Mouse (Mus musculus) heart, adult 8-10 months (tissue): ENCODE measurements around the gene Atp6v1fnb. TPM values are rescaled to one million over a fixed set of nuclear protein-coding genes. Genes with fewer than 3 reads are reported as not detected.

Experiments
- DNase-seq: peaks from one replicate; pipeline ENCODE4 v3.0.0; 2022; ENCODE audit warnings: low spot score
- total RNA-seq, 4 experiments: library from RNA; stranded (reverse); gene quantifications; 2 replicates each; pipeline ENCODE4 v1.2.4; 2022

Atp6v1fnb gene
- total RNA-seq, 4 experiments from 2014 or later, result not detected

DNA sequence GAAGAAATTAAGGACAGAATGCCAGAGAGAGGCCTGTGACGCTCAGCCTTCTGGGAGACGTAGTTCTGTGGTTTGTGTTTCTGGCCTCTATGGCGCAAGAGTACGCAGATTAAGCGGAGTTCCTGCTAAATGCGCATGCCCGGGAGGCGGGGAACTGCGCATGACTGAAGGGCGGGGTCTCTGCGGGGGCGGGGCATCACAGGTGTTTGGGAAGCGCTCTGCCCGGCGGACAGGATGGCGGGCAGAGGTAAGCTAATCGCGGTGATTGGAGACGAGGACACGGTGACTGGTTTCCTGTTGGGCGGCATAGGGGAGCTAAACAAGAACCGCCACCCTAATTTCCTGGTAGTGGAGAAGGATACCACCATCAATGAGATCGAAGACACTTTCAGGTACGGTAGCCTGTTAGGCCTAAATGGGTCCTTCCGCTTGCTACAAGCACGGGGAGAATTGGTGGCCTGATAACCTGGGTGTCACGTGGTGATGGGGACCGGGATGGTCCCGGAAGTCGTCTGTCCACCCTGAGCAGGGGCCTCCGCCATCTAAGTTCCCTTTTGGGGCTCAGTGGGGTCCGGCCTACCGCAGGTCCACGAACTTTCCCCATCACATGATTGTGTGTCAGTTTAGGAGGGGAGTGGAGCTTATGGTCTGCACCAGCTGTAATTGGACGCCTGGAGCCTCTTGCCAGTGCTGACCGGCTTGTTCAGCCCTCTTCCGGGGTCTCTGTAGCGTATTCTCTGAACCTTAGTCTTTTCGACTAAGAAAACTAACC lies 3.5 kb upstream of the Atp6v1fnb start, which contains the start of gene Atp6v1f:
TSS of gene Atp6v1f (plus strand) at position 136 of the 772 bp plus-strand sequence.
- DNase-seq, result peak; percentile 93

DNA sequence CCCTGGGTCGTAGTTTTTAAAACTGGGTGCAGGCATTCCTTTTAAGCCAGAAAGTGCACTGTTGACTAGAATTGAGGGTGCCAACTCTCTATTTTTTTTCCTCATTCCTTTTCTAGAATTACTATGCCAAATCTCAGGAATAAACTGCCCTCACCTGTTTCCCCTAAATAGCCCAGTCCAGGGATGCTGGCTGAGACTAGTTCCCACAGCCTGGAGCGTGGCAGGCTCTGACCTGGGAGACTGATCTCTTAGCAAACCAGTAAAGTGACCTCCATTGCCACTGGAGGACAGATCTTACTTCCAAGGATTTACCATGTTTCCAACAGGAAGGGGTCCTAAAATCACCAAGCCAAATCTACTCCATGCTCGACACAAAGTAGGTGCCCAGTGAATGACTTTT lies 2.4 kb upstream of the Atp6v1fnb start:
- no peak for DNase-seq

DNA sequence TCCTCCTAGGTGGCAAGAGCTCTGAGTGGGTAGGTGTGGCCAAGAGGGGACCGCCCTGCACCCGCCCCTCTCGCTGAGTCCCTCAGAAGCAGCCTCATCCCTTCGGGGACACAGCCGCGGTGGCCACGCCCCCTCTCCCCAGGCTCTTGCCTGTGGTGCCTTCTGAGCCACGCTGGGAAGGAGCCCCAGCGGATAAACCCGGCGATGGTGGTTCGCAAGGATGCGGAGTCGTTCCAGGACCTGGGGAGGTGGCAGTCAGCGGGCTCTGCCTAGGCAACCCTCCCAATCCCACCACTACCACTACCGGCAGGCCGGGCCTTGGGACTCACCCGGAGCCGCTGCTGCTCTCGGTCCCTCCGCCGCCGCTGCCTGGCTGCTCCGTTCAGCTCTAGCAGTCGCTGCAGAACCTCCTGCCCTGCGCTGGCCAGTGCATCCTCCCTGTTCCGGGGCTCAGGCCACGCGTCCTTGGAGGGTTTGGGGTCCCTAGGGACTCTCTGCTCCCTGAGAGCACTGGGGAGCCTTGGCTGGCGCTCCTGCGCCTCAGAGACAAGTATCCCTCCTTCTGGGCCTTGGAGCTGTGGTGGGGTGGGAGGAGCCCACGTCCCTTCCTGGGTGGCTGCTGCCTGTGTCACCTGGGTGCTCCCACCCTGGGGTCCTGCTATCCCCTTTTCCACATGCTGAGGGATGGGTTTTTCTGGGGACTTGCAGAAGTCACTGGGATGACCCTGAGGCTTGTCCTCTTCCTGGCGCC lies 2.9 kb downstream of the Atp6v1fnb start:
- DNase-seq, result peak; percentile 43

GRCm38 (mm10) chr6:29474736-29475135 lies 3.5 kb downstream of the Atp6v1fnb start:
- no peak for DNase-seq

DNA sequence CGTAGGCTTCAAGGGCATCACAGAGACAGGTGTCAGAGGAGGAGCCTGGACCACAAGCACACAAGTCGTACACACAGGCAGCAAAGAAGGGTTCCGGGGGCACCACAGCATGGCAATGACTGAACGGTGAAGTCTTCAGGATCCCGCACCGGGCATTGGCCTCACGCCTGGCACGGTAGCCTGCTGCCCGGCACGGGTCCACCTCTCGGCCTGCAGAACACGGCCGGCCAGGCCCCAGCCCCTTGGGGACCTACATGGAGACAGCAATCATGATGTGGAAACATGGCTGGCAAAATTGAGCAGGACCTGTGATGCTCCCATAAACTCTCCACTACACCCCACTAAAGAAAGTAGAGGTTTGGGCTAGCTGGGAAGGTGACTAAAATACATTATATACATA lies 11.5 kb downstream of the Atp6v1fnb start:
- DNase-seq, result no peak

- no peak for DNase-seq
Observed at GRCm38 (mm10) chr6:29484716-29485559, 13.7 kb downstream of the Atp6v1fnb start.

GRCm38 (mm10) chr6:29485951-29486350 lies 14.7 kb downstream of the Atp6v1fnb start:
- DNase-seq, result no peak

GRCm38 (mm10) chr6:29494101-29494500 lies 22.9 kb downstream of the Atp6v1fnb start:
- peak; percentile 21 for DNase-seq

DNA sequence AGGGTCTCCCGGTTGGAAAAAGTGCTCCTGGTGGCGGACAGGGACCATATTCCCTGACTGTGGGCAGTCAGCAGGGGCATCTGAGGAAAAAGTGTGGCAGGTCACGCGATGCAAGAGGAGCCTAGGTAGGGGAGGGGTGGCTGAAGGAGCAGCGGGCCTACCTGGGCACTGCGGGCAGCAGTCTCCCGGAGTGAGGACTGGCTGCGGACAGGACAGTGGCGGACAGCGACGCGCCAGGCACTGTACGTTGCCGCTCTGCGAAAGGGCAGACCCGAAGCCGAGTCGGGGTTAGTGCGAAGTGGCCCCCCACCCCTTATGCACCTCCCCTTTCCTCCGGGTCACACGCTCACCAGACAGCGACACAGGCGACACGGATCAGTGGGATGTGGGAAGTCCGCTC lies 25.0 kb downstream of the Atp6v1fnb start:
- no peak for DNase-seq

DNA sequence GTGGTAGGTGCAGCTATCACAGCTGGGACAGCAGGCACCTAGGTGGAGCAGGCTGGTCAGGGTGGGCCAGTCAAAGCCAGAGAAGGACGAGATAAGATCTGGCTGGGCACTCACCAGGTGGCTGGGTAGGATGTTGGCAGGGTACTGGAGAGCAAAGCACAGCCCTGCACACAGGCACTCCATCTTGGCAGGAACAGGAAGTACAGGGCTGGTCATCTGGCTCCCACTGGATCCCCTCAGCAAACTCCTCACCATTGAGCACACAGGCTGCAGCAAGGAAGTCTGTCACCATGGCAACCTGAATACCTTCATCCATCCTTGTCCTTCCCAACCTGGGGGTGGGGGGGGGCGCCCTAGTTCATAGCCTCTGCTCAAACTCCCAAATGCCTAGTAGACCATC lies 26.6 kb downstream of the Atp6v1fnb start:
- no peak for DNase-seq

GRCm38 (mm10) chr6:29500177-29500576 lies 28.9 kb downstream of the Atp6v1fnb start:
- DNase-seq, result no peak

- no peak for DNase-seq
Observed at GRCm38 (mm10) chr6:29500810-29501209, 29.6 kb downstream of the Atp6v1fnb start.

DNA sequence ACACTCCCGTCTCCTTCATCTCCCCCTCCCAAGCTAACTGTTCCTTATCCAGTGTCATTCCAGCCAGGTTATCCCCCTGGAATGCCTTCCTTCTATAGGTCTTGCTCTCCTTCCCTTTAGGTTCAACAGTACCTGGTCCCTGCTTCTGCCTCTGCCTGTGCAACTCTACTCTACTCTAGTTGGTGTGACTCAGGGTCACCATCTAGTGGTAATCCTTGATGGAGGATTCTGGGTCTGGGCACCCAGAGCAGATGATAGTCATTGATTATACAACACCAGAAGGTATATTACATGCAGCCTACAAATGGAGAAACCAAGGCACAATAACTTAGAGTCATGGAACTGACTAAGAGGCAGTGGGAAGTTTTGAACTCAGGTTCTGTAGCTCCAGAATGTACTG lies 30.4 kb downstream of the Atp6v1fnb start:
- DNase-seq, result no peak

DNA sequence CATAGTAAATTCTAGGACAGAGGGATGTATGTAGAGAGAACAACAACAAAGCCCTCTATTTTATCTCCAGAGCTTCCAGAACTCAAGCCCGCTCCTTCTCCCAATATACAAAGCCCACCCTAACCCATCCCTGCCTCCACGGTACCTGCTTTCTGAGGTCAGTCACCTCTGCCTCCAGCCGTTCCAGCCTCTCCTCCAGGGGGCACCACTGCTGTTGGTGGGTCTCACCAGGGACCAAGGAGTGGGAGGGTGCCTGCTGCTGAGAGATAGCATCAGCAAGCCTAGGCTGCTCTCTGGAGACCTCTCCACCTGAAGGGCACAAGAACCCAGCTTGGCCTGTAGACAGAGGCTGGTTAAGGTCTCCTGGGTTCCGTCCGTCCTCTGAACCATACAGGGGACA lies 34.3 kb downstream of the Atp6v1fnb start:
- DNase-seq, result no peak

DNA sequence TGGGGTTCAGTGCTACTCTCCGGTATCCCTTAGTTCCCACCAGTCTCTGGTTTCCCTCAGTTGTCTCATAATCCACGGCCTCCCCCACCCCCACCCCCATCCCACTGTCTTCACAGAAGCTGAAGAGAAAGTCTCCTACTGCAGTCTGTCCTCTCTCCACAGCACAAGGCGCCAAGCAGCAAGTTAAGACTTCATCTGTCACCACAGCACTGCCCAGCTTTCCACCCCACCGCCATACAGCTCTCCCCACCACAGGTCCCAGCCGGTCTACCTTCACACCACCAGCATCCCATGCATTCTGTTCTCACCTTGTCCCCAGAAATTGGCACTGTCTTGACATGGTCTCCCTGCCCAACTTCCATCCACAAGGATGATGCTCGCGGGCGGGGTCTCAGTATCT lies 35.6 kb downstream of the Atp6v1fnb start:
- DNase-seq, result no peak

GRCm38 (mm10) chr6:29507447-29508309 lies 36.4 kb downstream of the Atp6v1fnb start, which contains the start of gene Kcp:
TSS of gene Kcp (minus strand) at chr6:29507952.
- DNase-seq, result no peak

GRCm38 (mm10) chr6:29509086-29509485 lies 37.8 kb downstream of the Atp6v1fnb start:
- no peak for DNase-seq

DNA sequence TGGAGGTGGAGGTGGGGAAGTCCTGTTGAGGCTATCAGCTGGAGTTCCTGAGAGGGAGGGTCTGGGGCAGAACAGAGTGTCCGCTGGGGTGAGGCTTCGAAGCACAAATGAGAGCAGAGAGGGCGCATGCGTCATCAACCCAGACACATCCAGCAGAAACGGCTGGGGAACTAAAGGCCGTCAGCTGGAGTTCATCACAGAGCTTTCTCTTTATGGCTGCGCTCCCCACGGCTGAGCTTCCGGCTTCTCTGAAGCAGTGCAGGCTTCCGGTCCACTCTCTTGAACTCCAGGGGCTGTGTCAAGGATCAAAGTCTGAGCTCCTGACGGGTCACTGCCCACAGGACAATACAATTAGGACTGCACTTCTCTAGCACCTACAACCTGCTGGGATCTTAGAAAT lies 42.0 kb downstream of the Atp6v1fnb start:
- DNase-seq, result no peak

DNA sequence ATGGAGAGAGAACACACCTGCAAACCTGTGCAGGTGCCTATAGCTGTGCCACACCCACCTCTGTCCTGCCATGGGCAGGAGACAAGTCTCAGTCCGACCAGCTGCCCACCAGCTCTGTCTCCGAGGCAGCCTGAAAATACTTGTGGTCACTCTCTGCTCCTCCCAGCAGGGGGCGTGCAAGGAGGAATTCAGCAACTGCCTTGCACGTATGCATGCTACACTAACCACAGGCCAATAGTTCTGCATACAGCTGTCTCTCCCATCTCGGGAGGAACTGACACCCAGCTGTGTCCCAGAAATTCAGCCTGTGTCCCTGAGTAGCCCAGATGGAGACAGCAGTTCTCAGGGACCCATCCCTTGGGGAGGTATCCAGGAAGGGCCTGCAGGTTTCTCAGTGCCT lies 45.9 kb downstream of the Atp6v1fnb start:
- peak; percentile 68 for DNase-seq

GRCm38 (mm10) chr6:29522626-29523300 lies 51.5 kb downstream of the Atp6v1fnb start:
- no peak for DNase-seq
